ENCODE assay signal across 27 mouse cellular contexts in the genomic region with DNA sequence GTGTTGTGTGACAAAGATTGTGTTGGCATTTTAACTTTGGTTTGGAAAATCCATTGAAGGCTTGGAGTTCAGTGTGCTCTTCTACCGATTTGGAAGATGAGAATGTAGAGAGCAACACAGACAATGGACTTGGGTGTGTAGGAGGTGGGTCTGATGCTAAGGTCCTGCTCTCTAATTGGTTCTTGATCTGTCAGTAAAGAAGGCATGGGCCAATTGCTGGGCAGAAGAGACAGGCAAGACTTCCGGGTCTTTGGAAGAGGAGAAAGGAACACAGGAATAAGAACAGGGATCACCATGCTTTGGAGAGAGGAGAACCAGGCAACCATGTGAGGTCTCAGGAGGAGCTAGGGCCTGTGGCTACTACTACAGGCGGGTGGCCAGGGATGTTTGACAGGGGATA. TPM values are rescaled to one million over a fixed set of nuclear protein-coding genes. Genes with fewer than 3 reads are reported as not detected.
DNase-seq lines count a peak whose midpoint lies in the region; ATAC-seq and TF ChIP-seq lines count a peak whose summit lies in the region.
"Had no signal": no experiment of that assay in that cellular context is flagged by ENCODE, and none has a peak within 500 bp of the region (broad histone marks: within the 10 kb centered on the region; RNA-seq: fewer than 3 reads in every experiment).

No protein-coding gene starts in this region.

- H3K9me3 ChIP-seq in CH12.LX (replicated peaks; ENCODE audit: low read length) (no peaks in the 10 kb centered on the region), ES-E14 (ENCODE audit: control insufficient read depth, insufficient read depth, low read depth, low read length) (no peaks in the 10 kb centered on the region)
- H3K9me3 ChIP-seq in liver, embryonic 11.5 days (ENCODE audit: control insufficient read depth, low read length), result no peaks in the 10 kb centered on the region
- H3K9me3 ChIP-seq: embryonic facial prominence, embryonic 13.5 days; embryonic facial prominence, embryonic 15.5 days; forebrain, embryonic 10.5 days; forebrain, embryonic 12.5 days had no signal

- H3K4me3 ChIP-seq in CH12.LX (replicated peaks in 1 of 3; ENCODE audit: low read depth in 2 of 3, low read length in 2 of 3, poor library complexity in 1 of 3), result no peak overlapping the region
- peak overlapping the region in 1 of 2 experiments; percentile 27; a peak in 1 of 4 replicates for H3K4me3 ChIP-seq in ES-E14 (ENCODE audit: insufficient read depth in 1 of 2, low read depth in 1 of 2, low read length in 2 of 2, poor library complexity in 1 of 2, severe bottlenecking in 1 of 2)
- no peak overlapping the region for H3K4me3 ChIP-seq in liver, embryonic 11.5 days (ENCODE audit: low read depth, low read length)
- H3K4me3 ChIP-seq: embryonic facial prominence, embryonic 13.5 days; embryonic facial prominence, embryonic 15.5 days; erythroblast, embryonic 14.5 days; forebrain, embryonic 10.5 days; forebrain, embryonic 12.5 days had no signal

- no peak overlapping the region; the same call in 1 of the 2 replicates for H3K4me2 ChIP-seq in CH12.LX (ENCODE audit: insufficient read depth, low read depth, poor library complexity, severe bottlenecking)
- H3K4me2 ChIP-seq in liver, embryonic 11.5 days, result no peak overlapping the region
- H3K4me2 ChIP-seq: embryonic facial prominence, embryonic 13.5 days; embryonic facial prominence, embryonic 15.5 days; forebrain, embryonic 12.5 days had no signal

- dilution Hi-C loops in CH12.LX (cut with MboI; ENCODE audit: extremely low pct_ligation_motif_present, extremely low pct_unique_long_range_greater_than_20kb, low sequenced_read_pairs), result no loop called here

- ATAC-seq in liver, embryonic 11.5 days (replicated peaks; ENCODE audit: low FRiP score), result no peak
- ATAC-seq: activated CD4-positive, CD25-positive, alpha-beta regulatory T cell, adult 4 months; CD4-positive, CD25-positive, alpha-beta regulatory T cell, adult 4 months; forebrain, embryonic 14.5 days; forebrain, embryonic 16.5 days; Patski had no signal

- TF ChIP-seq POLR2A in CH12.LX (IDR thresholded peaks at IDR 0.05; ENCODE audit: low read depth, low read length), result peak; percentile 42

- DNase-seq in CH12.LX (ENCODE audit: extremely low read depth), result no peak
- no peak for DNase-seq in ES-E14 (ENCODE audit: low read depth, low spot score)
- peak; percentile 84 for DNase-seq in R1 (ENCODE audit: low read depth, low spot score)
- DNase-seq in liver, embryonic 11.5 days (ENCODE audit: low spot score), result no peak
- no peak for DNase-seq in spleen, adult 18-20 months
- DNase-seq in urinary bladder, postnatal 36 days (ENCODE audit: low spot score in 2 of 2), result no peak
- DNase-seq: adrenal gland, adult 8-10 months; adrenal gland, postnatal 25 days; B cell, adult 2 months; cerebellum, adult 11 months; cerebellum, adult 18-20 months; cerebellum, adult 8-10 months; cerebellum, adult 9-11 months; cerebellum, postnatal 36 days; embryo, embryonic 11 days had no signal

- H3K27ac ChIP-seq in CH12.LX (ENCODE audit: insufficient read depth, low read depth) (no peak overlapping the region), ES-E14 (ENCODE audit: insufficient read depth, low read depth, low read length, poor library complexity, severe bottlenecking) (no peak overlapping the region)
- no peak overlapping the region for H3K27ac ChIP-seq in liver, embryonic 11.5 days (ENCODE audit: low read depth, low read length)
- H3K27ac ChIP-seq: embryonic facial prominence, embryonic 13.5 days; embryonic facial prominence, embryonic 15.5 days; forebrain, embryonic 10.5 days; forebrain, embryonic 12.5 days had no signal

- TF ChIP-seq EP300 in CH12.LX (IDR thresholded peaks at IDR 0.05; ENCODE audit: low read length), result no peak

- TF ChIP-seq RAD21 in CH12.LX (IDR thresholded peaks at IDR 0.05; ENCODE audit: low read depth, low read length), result no peak

- WGBS in liver, embryonic 11.5 days, result 62% methylated on average over 3 of the region's 3 CpGs

- H3K79me2 ChIP-seq in CH12.LX (replicated peaks; ENCODE audit: control insufficient read depth, extremely low read depth, insufficient read depth, poor library complexity, severe bottlenecking), result no peaks in the 10 kb centered on the region

- H3K36me3 ChIP-seq in CH12.LX (replicated peaks in 1 of 2; ENCODE audit: control insufficient read depth in 1 of 2, insufficient read depth in 1 of 2, low read length in 1 of 2), result no peaks in the 10 kb centered on the region
- no peaks in the 10 kb centered on the region for H3K36me3 ChIP-seq in ES-E14 (ENCODE audit: control insufficient read depth, insufficient read depth, low read length, poor library complexity, severe bottlenecking)
- no peaks in the 10 kb centered on the region for H3K36me3 ChIP-seq in liver, embryonic 11.5 days (ENCODE audit: control insufficient read depth, insufficient read depth, low read length)
- H3K36me3 ChIP-seq: embryonic facial prominence, embryonic 13.5 days; embryonic facial prominence, embryonic 15.5 days; forebrain, embryonic 10.5 days; forebrain, embryonic 12.5 days had no signal

- in situ Hi-C loops in CH12.LX (cut with MboI; ENCODE audit: low pct_ligation_motif_present, low pct_unique_long_range_greater_than_20kb, low sequenced_read_pairs), result no loop called here
- in situ Hi-C loops in ES-E14 (cut with MboI; ENCODE audit: low sequenced_read_pairs in 2 of 2, unreplicated experiment in 2 of 2), result no loop called here

- no peaks in the 10 kb centered on the region for H3K27me3 ChIP-seq in CH12.LX (replicated peaks)
- H3K27me3 ChIP-seq in liver, embryonic 11.5 days (replicated peaks; ENCODE audit: control insufficient read depth, insufficient read depth, low read length), result no peaks in the 10 kb centered on the region
- H3K27me3 ChIP-seq: embryonic facial prominence, embryonic 13.5 days; embryonic facial prominence, embryonic 15.5 days had no signal

- H3K9ac ChIP-seq in CH12.LX (ENCODE audit: insufficient read depth, low read depth) (no peak overlapping the region), ES-E14 (ENCODE audit: insufficient read depth, low read depth, low read length, poor library complexity, severe bottlenecking) (no peak overlapping the region)
- H3K9ac ChIP-seq in liver, embryonic 11.5 days (ENCODE audit: low read depth, low read length), result no peak overlapping the region
- H3K9ac ChIP-seq: embryonic facial prominence, embryonic 13.5 days; embryonic facial prominence, embryonic 15.5 days; forebrain, embryonic 12.5 days had no signal

- no peak for TF ChIP-seq CTCF in CH12.LX (conservative IDR thresholded peaks at IDR 0.05 in 1 of 2, IDR thresholded peaks at IDR 0.05 in 1 of 2; ENCODE audit: low read depth in 2 of 2, low read length in 2 of 2)

- H3K4me1 ChIP-seq in CH12.LX (ENCODE audit: control insufficient read depth in 1 of 2, insufficient read depth in 2 of 2), result peaks cover 0 to 6% of the 10 kb centered on the region in 2 experiments; a peak in 1 of 4 replicates
- H3K4me1 ChIP-seq in ES-E14 (ENCODE audit: control insufficient read depth in 2 of 2, insufficient read depth in 2 of 2, low read length in 2 of 2, poor library complexity in 1 of 2), result no peaks in the 10 kb centered on the region
- no peaks in the 10 kb centered on the region for H3K4me1 ChIP-seq in liver, embryonic 11.5 days (replicated peaks; ENCODE audit: control insufficient read depth, insufficient read depth, low read length)
- H3K4me1 ChIP-seq: embryonic facial prominence, embryonic 13.5 days; embryonic facial prominence, embryonic 15.5 days; forebrain, embryonic 10.5 days; forebrain, embryonic 12.5 days had no signal

TF ChIP-seq in CH12.LX, 34 proteins besides CTCF, POLR2A, EP300 and RAD21:
- TF ChIP-seq ELF1 (IDR thresholded peaks at IDR 0.05; ENCODE audit: low read depth, low read length), result peak; percentile 92
- TF ChIP-seq TBP (conservative IDR thresholded peaks at IDR 0.05; ENCODE audit: low read depth, low read length), result 0 out of 2 replicates have a peak, but pooled peaks have one; percentile 41
- TF ChIP-seq CHD2 (IDR thresholded peaks at IDR 0.05; ENCODE audit: low read length), result peak; percentile 78
- no peak for TF ChIP-seq JUND (conservative IDR thresholded peaks at IDR 0.05; ENCODE audit: low read depth, low read length)
TF ChIP-seq in CH12.LX: peak in this region for 3.

TF ChIP-seq in ES-E14, 5 proteins besides CTCF, POLR2A, EP300 and RAD21:
- TF ChIP-seq ZNF384 (IDR thresholded peaks at IDR 0.05; ENCODE audit: low read depth, low read length) (no peak), ZC3H11A (IDR thresholded peaks at IDR 0.05; ENCODE audit: borderline replicate concordance, low read depth, low read length) (no peak), CHD2 (IDR thresholded peaks at IDR 0.05; ENCODE audit: low read depth, low read length) (peak; percentile 79), MAFK (IDR thresholded peaks at IDR 0.05; ENCODE audit: insufficient read depth, low read depth, low read length) (no peak), HCFC1 (IDR thresholded peaks at IDR 0.05; ENCODE audit: borderline replicate concordance, insufficient read depth, low read length) (no peak)
TF ChIP-seq in ES-E14: peak in this region for 1.

RNA-seq across cellular contexts. Expression of a gene that starts 7.7 kb away (rescaled TPM):
- total RNA-seq in CH12.LX (2012; rRNA removed) (0.08 TPM in 2 replicates), CH12.LX (2014; rRNA removed) (0.26 and 0.39 TPM in 2 replicates), ES-E14 (2012; rRNA removed) (not detected in 2 replicates)
- polyA plus RNA-seq in CH12.LX (2012; ENCODE audit: insufficient read length, low read depth), result 0.16 and 0.23 TPM in 2 replicates
- 0.25 and 0.29 TPM in 2 replicates for polyA plus RNA-seq in liver, embryonic 11.5 days (2014; fragmentation: Nextera tagmentation; extraction: Ambion mirVana)
- total RNA-seq: adrenal gland, postnatal 25 days; adrenal gland, postnatal 4 days; common myeloid progenitor, adult 5-6 weeks had no signal
- polyA plus RNA-seq: erythroblast, embryonic 14.5 days had no signal

RNA-seq across cellular contexts. Expression of a gene that starts 7.9 kb away (rescaled TPM):
- total RNA-seq in CH12.LX (2012; rRNA removed), result 14.5 and 18.3 TPM in 2 replicates
- 26.5 and 28.7 TPM in 2 replicates for total RNA-seq in CH12.LX (2014; rRNA removed)
- polyA plus RNA-seq in CH12.LX (2012; ENCODE audit: insufficient read length, low read depth), result 21.8 and 27.8 TPM in 2 replicates
- total RNA-seq in ES-E14 (2012; rRNA removed), result 4.7 and 8.3 TPM in 2 replicates
- 30.8 and 37.7 TPM in 2 replicates for polyA plus RNA-seq in liver, embryonic 11.5 days (2014; fragmentation: Nextera tagmentation; extraction: Ambion mirVana)
